Mouse (Mus musculus) embryonic fibroblast, embryonic 13.5 days (primary cell): ENCODE results near the gene Sgf29.

ENCODE experiments used
- CTCF ChIP-seq: IDR thresholded peaks from 2 replicates; pipeline ENCODE4 v1.5.1; 2011; ENCODE audit warnings: mild to moderate bottlenecking, control low read depth, low read length, moderate library complexity, borderline replicate concordance; ENCODE audit not compliant: insufficient read depth
- POLR2A ChIP-seq: IDR thresholded peaks from 2 replicates; pipeline ENCODE4 v1.6.1; 2011; ENCODE audit warnings: low read depth, mild to moderate bottlenecking, control low read depth, low read length, moderate library complexity

DNA sequence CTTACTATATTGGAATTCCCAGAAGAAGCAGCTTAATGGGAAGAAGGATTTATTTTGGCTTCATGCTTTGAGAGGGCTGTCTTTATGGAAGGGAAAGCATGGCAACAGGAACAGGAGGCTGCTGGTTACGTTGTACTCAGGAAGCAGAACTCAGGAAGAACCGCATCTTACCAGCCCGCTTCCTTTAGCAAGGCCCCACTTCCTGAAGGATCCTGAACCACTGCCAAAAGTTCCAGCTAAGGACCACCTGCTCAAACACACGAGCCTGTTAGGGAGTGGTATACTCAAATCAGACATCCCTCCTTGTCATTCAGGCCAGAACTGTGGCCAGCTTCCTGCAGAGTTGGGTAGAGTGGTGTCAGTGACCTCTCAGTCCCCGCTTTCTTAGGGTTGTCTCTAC, 19.3 kb downstream of the Sgf29 start:
- TF ChIP-seq POLR2A (no peak), CTCF (no peak)
